Mouse (Mus musculus) small intestine, adult 2 months (tissue): Measurements from ENCODE around the gene Zmiz1. TPM values are rescaled to one million over a fixed set of nuclear protein-coding genes. Genes with fewer than 3 reads are reported as not detected.

Source experiments
- H3K27ac ChIP-seq: fragments of 200-500 bp; 2 replicates; pipeline ENCODE4 v1.5.1; 2012; ENCODE audit warnings: low read depth, low read length, control low read depth, inconsistent platforms; ENCODE audit not compliant: insufficient read depth
- H3K27me3 ChIP-seq: fragments of 200-500 bp; 2 replicates; pipeline ENCODE4 v1.6.1; 2012; ENCODE audit warnings: mild to moderate bottlenecking, moderate library complexity, low read length, inconsistent platforms; ENCODE audit not compliant: control insufficient read depth, insufficient read depth
- H3K36me3 ChIP-seq: fragments of 200-500 bp; 2 replicates; pipeline ENCODE4 v1.6.1; 2012; ENCODE audit warnings: mild to moderate bottlenecking, low read length, control low read depth, inconsistent platforms; ENCODE audit not compliant: control insufficient read depth, insufficient read depth
- H3K4me1 ChIP-seq: fragments of 200-500 bp; 2 replicates; pipeline ENCODE4 v1.6.1; 2012; ENCODE audit warnings: low read length, inconsistent platforms, mixed read lengths; ENCODE audit not compliant: control insufficient read depth, insufficient read depth, insufficient read length
- H3K4me3 ChIP-seq: fragments of 200-500 bp; 2 replicates; pipeline ENCODE4 v1.5.1; 2012; ENCODE audit warnings: low read depth, mild to moderate bottlenecking, control low read depth, inconsistent platforms, low read length, moderate library complexity
- CTCF ChIP-seq: fragments of 200-500 bp; IDR thresholded peaks from 2 replicates; pipeline ENCODE4 v1.5.1; 2012; ENCODE audit warnings: low read depth, mild to moderate bottlenecking, control low read depth, inconsistent platforms, low read length, moderate library complexity, mixed read lengths; ENCODE audit not compliant: insufficient replicate concordance, insufficient read length; ENCODE audit errors: extremely low read depth
- POLR2A ChIP-seq: fragments of 200-500 bp; IDR thresholded peaks from 2 replicates; pipeline ENCODE4 v1.6.1; 2012; ENCODE audit warnings: low read depth, mild to moderate bottlenecking, control low read depth, inconsistent platforms, low read length, moderate library complexity
- WGBS: fragments of 180-500 bp; shearing (Covaris S2); methylation state at CpG from one replicate; pipeline ENCODE4 v1.1.7; 2018; 5-methylcytosine and 5-hydroxymethylcytosine counted together
- polyA plus RNA-seq: library from polyadenylated mRNA; depleted of rRNA; stranded (reverse); fragments of >200 nt; gene quantifications from 2 replicates; pipeline ENCODE4 v1.2.3, GENCODE M21; 2012

Zmiz1 gene
- polyA plus RNA-seq, 1 experiment = 91.5 TPM

DNA sequence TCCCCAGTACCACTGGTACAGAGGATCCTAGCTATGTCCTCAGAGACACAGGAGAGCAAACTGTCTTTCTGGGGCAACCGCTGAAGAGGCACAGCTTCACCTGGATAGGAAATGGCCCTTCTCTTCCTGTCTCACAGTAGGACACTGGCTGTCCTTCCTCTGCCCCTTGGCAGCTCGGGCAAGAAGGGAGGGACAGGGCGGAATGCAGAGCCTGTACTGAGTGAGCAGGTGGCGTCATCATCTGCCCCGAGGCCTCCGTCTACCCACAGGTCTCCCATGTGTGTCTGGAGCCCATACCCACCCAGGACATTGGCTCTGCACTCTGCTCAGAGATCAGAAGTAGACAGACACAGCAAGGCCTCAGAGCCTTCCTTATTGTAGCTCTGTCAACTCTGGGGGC lies 172.5 kb downstream of the Zmiz1 start:
- Histone ChIP-seq H3K36me3 (peaks cover 9% of the 10 kb centered on the region), H3K4me1 (peaks cover 6% of the 10 kb centered on the region), H3K27ac (no peak overlapping the region), H3K27me3 (no peaks in the 10 kb centered on the region), H3K4me3 (no peak overlapping the region)
- 76% methylated on average over 6 of the region's 6 CpGs for WGBS
- no peak for TF ChIP-seq POLR2A
- TF ChIP-seq CTCF = no peak

DNA sequence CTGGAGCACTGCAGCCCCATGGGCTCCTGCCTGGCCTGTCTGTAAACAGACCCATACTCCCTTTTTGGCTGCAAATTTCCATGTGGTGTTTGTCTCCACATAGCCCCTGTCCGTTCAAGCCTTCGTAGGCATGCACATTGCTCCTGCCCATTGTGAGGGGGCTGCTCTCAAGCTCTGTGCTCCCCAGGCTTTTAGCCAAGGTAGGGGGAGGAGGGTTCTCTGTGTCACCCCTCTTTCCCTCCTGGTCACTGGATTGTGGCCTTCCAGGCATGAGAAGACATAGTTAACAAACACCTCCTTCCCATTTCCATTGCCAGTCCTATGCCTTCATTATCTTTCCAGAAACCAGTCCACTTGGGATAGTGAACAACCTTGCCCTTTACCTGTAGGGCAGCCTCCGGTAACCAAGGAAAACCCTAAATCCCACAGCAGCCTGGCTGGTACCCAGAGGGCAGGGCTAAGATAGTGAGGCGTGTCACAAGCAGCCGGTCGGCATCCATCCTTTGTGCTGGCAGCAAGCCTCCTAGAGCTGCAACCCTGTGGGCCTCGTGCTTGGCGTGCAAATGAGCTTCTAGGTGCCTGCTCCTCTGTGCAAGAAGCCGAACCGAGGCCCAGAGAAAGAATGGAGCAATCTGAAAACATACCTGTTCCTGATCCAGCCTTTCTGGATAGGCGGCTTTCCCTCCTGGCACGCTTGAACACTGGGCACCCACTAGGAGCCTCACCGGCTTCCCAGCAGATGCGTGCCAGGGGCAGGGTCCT lies 174.7 kb downstream of the Zmiz1 start:
- Histone ChIP-seq H3K27ac (no peak overlapping the region), H3K4me3 (no peak overlapping the region)
- no peak for TF ChIP-seq CTCF
- TF ChIP-seq POLR2A = no peak

DNA sequence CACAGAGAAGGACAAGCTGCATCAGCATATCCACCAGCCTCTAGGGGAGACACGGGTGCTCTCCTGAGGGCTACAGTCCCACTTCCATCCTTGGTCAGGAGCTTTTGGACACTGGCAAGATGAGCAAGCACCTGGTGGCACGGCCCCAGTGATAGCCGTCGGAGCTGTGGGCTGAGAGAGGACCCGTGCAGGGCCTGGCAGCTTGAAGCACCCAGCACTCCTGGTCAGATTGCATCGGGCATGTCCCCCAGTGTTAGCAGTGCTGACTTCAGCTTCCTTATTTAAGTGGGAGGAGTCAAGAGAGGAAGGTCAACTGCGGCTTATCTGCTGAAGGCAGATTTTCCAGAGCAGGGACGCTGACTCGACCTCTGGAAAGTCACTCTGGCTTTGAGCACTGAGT lies 175.3 kb downstream of the Zmiz1 start:
- TF ChIP-seq CTCF (no peak), POLR2A (no peak)
- Histone ChIP-seq H3K4me1 (peaks cover 11% of the 10 kb centered on the region), H3K27ac (no peak overlapping the region), H3K27me3 (no peaks in the 10 kb centered on the region), H3K4me3 (no peak overlapping the region), H3K36me3 (peaks cover 20% of the 10 kb centered on the region)
- WGBS = 25% methylated on average over 9 of the region's 9 CpGs

More for the DNA sequence above, 174.7 kb downstream of the Zmiz1 start:
- peaks cover 20% of the 10 kb centered on the region for H3K36me3 ChIP-seq
- no peaks in the 10 kb centered on the region for H3K27me3 ChIP-seq
- 57% methylated on average over 14 of the region's 14 CpGs for WGBS
- H3K4me1 ChIP-seq = peaks cover 8% of the 10 kb centered on the region

DNA sequence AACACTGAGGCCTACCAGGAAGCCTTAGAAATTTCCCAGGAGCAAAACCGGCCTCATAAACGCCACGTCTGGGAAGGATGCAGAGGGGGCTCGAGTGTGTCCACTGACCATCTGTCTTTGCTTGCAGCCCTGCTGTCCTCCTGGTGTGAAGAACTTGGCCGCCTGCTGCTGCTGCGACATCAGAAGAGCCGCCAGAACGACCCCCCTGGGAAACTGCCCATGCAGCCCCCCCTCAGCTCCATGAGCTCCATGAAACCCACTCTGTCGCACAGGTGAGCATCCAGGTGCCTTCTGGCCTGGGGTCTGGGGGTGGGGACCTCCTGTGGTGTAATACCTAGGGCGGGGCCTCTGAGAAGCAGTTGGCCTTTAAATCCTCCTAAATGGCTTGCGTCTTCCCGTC lies 176.8 kb downstream of the Zmiz1 start:
- WGBS = 87% methylated on average over 12 of the region's 12 CpGs
- Histone ChIP-seq H3K36me3 (peaks cover 20% of the 10 kb centered on the region), H3K27me3 (no peaks in the 10 kb centered on the region), H3K4me3 (no peak overlapping the region), H3K27ac (no peak overlapping the region), H3K4me1 (peaks cover 16% of the 10 kb centered on the region)
- TF ChIP-seq POLR2A = no peak
- TF ChIP-seq CTCF = no peak

DNA sequence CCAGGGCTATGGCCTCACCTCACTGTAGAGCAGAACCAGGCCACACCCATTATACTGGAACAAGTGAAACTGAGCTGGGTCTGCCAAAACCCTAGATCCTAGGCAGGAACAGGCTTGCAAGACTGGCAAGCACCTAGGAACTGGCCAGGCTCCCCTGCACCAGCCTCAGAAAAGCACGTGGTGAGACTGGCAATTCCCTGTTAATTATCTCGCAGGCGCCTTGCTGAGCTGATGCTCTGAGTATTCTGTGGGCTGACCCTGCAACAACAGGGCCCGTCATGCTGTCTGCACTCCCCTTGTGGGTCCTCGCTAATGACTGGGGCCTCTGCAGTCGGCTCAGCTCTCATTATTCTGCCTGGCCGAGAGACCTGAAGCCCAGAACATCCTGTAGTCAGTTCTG lies 177.3 kb downstream of the Zmiz1 start:
- no peak for TF ChIP-seq CTCF
- no peak for TF ChIP-seq POLR2A
- H3K27ac ChIP-seq = no peak overlapping the region
- peaks cover 20% of the 10 kb centered on the region for H3K36me3 ChIP-seq
- H3K4me1 ChIP-seq = peaks cover 16% of the 10 kb centered on the region
- no peaks in the 10 kb centered on the region for H3K27me3 ChIP-seq
- 84% methylated on average over 7 of the region's 7 CpGs for WGBS
- no peak overlapping the region for H3K4me3 ChIP-seq

DNA sequence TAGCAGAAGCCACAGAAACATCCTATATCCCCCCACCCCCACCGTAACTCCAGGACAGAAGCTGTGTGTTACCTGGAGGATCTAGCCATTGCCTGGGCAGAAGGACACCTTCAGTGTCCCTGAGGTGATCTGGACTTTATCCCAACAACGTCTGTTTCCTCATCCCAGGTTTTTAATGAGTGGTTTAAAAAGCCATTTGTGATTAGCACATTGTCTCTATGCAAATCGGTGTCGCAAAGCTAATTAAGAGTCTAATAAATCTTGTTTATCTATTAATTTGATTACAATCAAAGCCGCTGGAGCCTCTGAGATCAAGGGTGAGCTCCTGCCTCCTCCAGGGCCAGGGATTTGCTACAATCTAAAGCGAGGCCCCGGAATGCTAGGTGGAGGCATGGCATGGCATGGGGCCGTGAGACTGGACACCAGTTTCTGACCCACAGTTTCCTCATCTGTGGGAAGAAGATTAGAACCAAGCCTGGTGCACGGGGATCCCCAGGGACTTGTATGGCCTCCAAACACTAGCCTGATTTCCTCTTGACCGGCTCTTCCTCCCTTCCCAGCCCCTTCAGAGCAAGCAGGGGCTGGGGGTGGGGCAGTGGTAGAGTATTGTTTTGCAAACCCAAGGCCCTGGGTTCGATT lies 180.3 kb downstream of the Zmiz1 start:
- WGBS = 65% methylated on average over 11 of the region's 11 CpGs
- TF ChIP-seq POLR2A (no peak), CTCF (no peak)
- Histone ChIP-seq H3K4me3 (no peak overlapping the region), H3K4me1 (peaks cover 19% of the 10 kb centered on the region), H3K27ac (no peak overlapping the region), H3K27me3 (no peaks in the 10 kb centered on the region), H3K36me3 (peaks cover 23% of the 10 kb centered on the region)

DNA sequence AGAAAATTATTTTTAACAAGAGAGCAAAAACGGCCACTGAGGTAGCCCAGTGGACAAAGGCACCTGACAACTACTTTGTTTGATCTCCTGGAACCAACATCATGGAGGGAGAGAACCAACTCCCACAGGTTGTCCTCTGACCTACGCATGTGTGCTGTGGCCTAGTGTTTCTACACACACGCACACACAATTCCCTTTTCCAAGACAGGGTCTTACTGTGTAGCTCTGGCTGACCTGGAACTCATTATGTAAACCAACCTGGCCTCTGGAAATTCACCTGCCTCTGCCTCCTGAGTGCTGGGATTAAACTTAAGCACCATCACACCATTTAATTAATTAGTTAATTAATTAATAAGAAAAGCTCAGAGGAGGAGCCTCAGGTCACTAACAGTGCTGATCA lies 181.0 kb downstream of the Zmiz1 start:
- TF ChIP-seq POLR2A = no peak
- TF ChIP-seq CTCF = no peak
- H3K4me1 ChIP-seq = peaks cover 17% of the 10 kb centered on the region; the same call in 1 of the 2 replicates
- H3K27ac ChIP-seq = no peak overlapping the region
- H3K4me3 ChIP-seq = no peak overlapping the region
- peaks cover 30% of the 10 kb centered on the region for H3K36me3 ChIP-seq
- no peaks in the 10 kb centered on the region for H3K27me3 ChIP-seq
- WGBS = 87% methylated on average over 3 of the region's 3 CpGs
